Mouse (Mus musculus) left cerebral cortex, postnatal 14 days (tissue): Measurements from ENCODE around the gene Yipf7. TPM values are rescaled to one million over a fixed set of nuclear protein-coding genes. Genes with fewer than 3 reads are reported as not detected.

Experiments used
- DNase-seq, 2 experiments: peaks; one replicate each; pipeline ENCODE4 v3.0.0; 2021 to 2022; ENCODE audit warnings: low spot score in 2 of 2, mixed read lengths in 1 of 2
- intact Hi-C: fragments of 180-260 bp; cut with DNase I; formaldehyde crosslinking; loops from one replicate; pipeline ENCODE4 v1.15.1; 2025
- long read RNA-seq, 2 experiments: library from polyadenylated mRNA; stranded (forward); transcript quantifications; one replicate each; pipeline ENCODE4 v2.0.0; 2021
- total RNA-seq, 2 experiments: library from RNA; stranded (reverse); gene quantifications; 2 replicates each; pipeline ENCODE4 v1.2.3; 2021

The Yipf7 gene
- not detected for total RNA-seq
- long read RNA-seq, experiment 1: 0 reads
- long read RNA-seq, experiment 2: 0 reads

GRCm38 (mm10) chr5:69542489-69542888 is at the start of gene Yipf7:
TSS of gene Yipf7 (minus strand) at chr5:69542648.
- peak; percentile 11 to 55 for DNase-seq
- intact Hi-C loops: no loop called here

GRCm38 (mm10) chr5:69591640-69592461 is 49.4 kb upstream of the Yipf7 start, which contains the start of gene Gnpda2:
TSS of gene Gnpda2 (minus strand) at chr5:69592340.
- intact Hi-C loops: no loop called here
- peak; percentile 87 to 88 for DNase-seq

GRCm38 (mm10) chr5:69557404-69557935 is 15.0 kb upstream of the Yipf7 start:
- intact Hi-C loops: no loop called here
- DNase-seq: peak; percentile 9 to 10

GRCm38 (mm10) chr5:69556628-69557403 is 14.4 kb upstream of the Yipf7 start, which contains the start of gene Guf1:
TSS of gene Guf1 (plus strand) at chr5:69556923.
- intact Hi-C loops: no loop called here
- DNase-seq: peak; percentile 94 to 97

- no peak for DNase-seq
- intact Hi-C loops: no loop called here
These were observed 768 bp downstream of the Yipf7 start for GRCm38 (mm10) chr5:69541680-69542079.

GRCm38 (mm10) chr5:69523944-69524343 is 18.5 kb downstream of the Yipf7 start:
- intact Hi-C loops: loop anchor here (5.0 to 10.0 kb wide), 2 partner anchors 182 to 1399 kb away; partner anchors contain the start of gene Kctd8

GRCm38 (mm10) chr5:69522064-69522463 is 20.4 kb downstream of the Yipf7 start:
- no peak for DNase-seq
- intact Hi-C loops: loop anchor here (5.0 to 10.0 kb wide), 2 partner anchors 180 to 1397 kb away; partner anchors contain the start of gene Kctd8

More at GRCm38 (mm10) chr5:69523944-69524343, 18.5 kb downstream of the Yipf7 start:
- no peak for DNase-seq

GRCm38 (mm10) chr5:69520661-69521278 is 21.7 kb downstream of the Yipf7 start:
- intact Hi-C loops: loop anchor here (1.0 to 10.0 kb wide), 3 partner anchors 178 to 1396 kb away; partner anchors contain the start of gene Kctd8
- DNase-seq: peak; percentile 70 to 76

GRCm38 (mm10) chr5:69512203-69512602 is 30.2 kb downstream of the Yipf7 start:
- DNase-seq: no peak
- intact Hi-C loops: no loop called here

- intact Hi-C loops: no loop called here
- no peak for DNase-seq
These were observed 30.8 kb downstream of the Yipf7 start for GRCm38 (mm10) chr5:69511631-69512030.

- no peak for DNase-seq
- intact Hi-C loops: no loop called here
These were observed 35.4 kb downstream of the Yipf7 start for GRCm38 (mm10) chr5:69507045-69507444.

- DNase-seq: no peak
- intact Hi-C loops: no loop called here
These were observed 53.4 kb downstream of the Yipf7 start for GRCm38 (mm10) chr5:69489046-69489445.

- intact Hi-C loops: no loop called here
- DNase-seq: no peak
These were observed 74.9 kb downstream of the Yipf7 start for GRCm38 (mm10) chr5:69467520-69467919.

Other genes with a start within 250 kb of the Yipf7 start
- 1 to 10 TPM; 8.2 to 9.1 TPM for gene Kctd8, start 201.0 kb downstream of the Yipf7 start, total RNA-seq
- gene Guf1, start 14.3 kb upstream of the Yipf7 start, total RNA-seq: 10 to 100 TPM; 27.0 to 29.8 TPM
- gene Gnpda2, start 49.7 kb upstream of the Yipf7 start, total RNA-seq: 10 to 100 TPM; 13.1 to 14.2 TPM